Mouse (Mus musculus) R1 (cell line): ENCODE data around the gene Zfp787.
A peak's percentile ranks its signal among the peaks of the same experiment; 100 is the strongest.
"Not testable (repeated sequence)": the region's sequence is repeated elsewhere in the genome, so short reads cannot be mapped to it uniquely, and the experiment has no call there.

Experiments
- DNase-seq: peaks from one replicate; pipeline ENCODE4 v3.0.0-alpha.2; 2018; ENCODE audit warnings: low read depth, low spot score

Gene Zfp787

GRCm38 (mm10) chr7:6121128-6121527, 34.7 kb downstream of the Zfp787 start:
- DNase-seq, result not testable (repeated sequence)

GRCm38 (mm10) chr7:6120104-6120503, 35.7 kb downstream of the Zfp787 start:
- peak; percentile 53 for DNase-seq

GRCm38 (mm10) chr7:6119501-6119900, 36.3 kb downstream of the Zfp787 start:
- DNase-seq, result peak; percentile 54
